Comparison of ENCODE assay signal across 11 mouse cellular contexts in genomic region chr13:51280388-51280753, GRCm38 (mm10).
DNase-seq lines count a peak whose midpoint lies in the region; ATAC-seq and TF ChIP-seq lines count a peak whose summit lies in the region.
"Had no signal": no experiment of that assay in that cellular context is flagged by ENCODE, and none has a peak within 500 bp of the region (broad histone marks: within the 10 kb centered on the region; RNA-seq: fewer than 3 reads in every experiment).

No protein-coding gene starts in this region.

- H3K27me3 ChIP-seq in forebrain, embryonic 10.5 days (ENCODE audit: poor library complexity, severe bottlenecking) = no peaks in the 10 kb centered on the region
- H3K27me3 ChIP-seq in forebrain, embryonic 13.5 days = no peaks in the 10 kb centered on the region
- H3K27me3 ChIP-seq in lung, embryonic 14.5 days (ENCODE audit: insufficient read depth, low read length) = no peaks in the 10 kb centered on the region
- H3K27me3 ChIP-seq in hindbrain, embryonic 12.5 days = no peaks in the 10 kb centered on the region
- H3K27me3 ChIP-seq in neural tube, embryonic 11.5 days (ENCODE audit: control insufficient read depth, insufficient read depth, low read length) = no peaks in the 10 kb centered on the region
- H3K27me3 ChIP-seq: liver, embryonic 15.5 days had no signal

- H3K9ac ChIP-seq in forebrain, embryonic 13.5 days = no peak overlapping the region
- no peak overlapping the region for H3K9ac ChIP-seq in lung, embryonic 14.5 days
- H3K9ac ChIP-seq in hindbrain, embryonic 12.5 days = no peak overlapping the region
- no peak overlapping the region for H3K9ac ChIP-seq in neural tube, embryonic 11.5 days (ENCODE audit: low read length)
- H3K9ac ChIP-seq: liver, embryonic 15.5 days had no signal

- no peak for TF ChIP-seq CTCF in lung, embryonic 14.5 days (IDR thresholded peaks at IDR 0.05; ENCODE audit: low read depth)

- no peak for ATAC-seq in forebrain, embryonic 13.5 days
- ATAC-seq in lung, embryonic 14.5 days (ENCODE audit: insufficient read depth) = peak; percentile 39
- ATAC-seq in hindbrain, embryonic 12.5 days (ENCODE audit: low FRiP score) = peak; percentile 72; the same call in 1 of the 2 replicates
- ATAC-seq in neural tube, embryonic 11.5 days (ENCODE audit: insufficient read depth, low FRiP score, low TSS enrichment) = no peak
- no peak for ATAC-seq in cerebellum, adult (ENCODE audit: insufficient number of reproducible peaks, low FRiP score, low TSS enrichment)
- ATAC-seq: forebrain, embryonic 14.5 days had no signal

- H3K36me3 ChIP-seq in forebrain, embryonic 10.5 days (replicated peaks) = no peaks in the 10 kb centered on the region
- H3K36me3 ChIP-seq in forebrain, embryonic 13.5 days (ENCODE audit: poor library complexity, severe bottlenecking) = no peaks in the 10 kb centered on the region
- H3K36me3 ChIP-seq in lung, embryonic 14.5 days (ENCODE audit: insufficient read depth) = no peaks in the 10 kb centered on the region
- H3K36me3 ChIP-seq in hindbrain, embryonic 12.5 days = no peaks in the 10 kb centered on the region
- H3K36me3 ChIP-seq in neural tube, embryonic 11.5 days (ENCODE audit: control insufficient read depth, insufficient read depth, low read length) = no peaks in the 10 kb centered on the region
- H3K36me3 ChIP-seq: liver, embryonic 15.5 days had no signal

- no peak overlapping the region for H3K4me3 ChIP-seq in forebrain, embryonic 10.5 days
- H3K4me3 ChIP-seq in forebrain, embryonic 13.5 days = no peak overlapping the region
- no peak overlapping the region for H3K4me3 ChIP-seq in lung, embryonic 14.5 days (ENCODE audit: low read depth, low read length)
- H3K4me3 ChIP-seq in hindbrain, embryonic 12.5 days = no peak overlapping the region
- no peak overlapping the region for H3K4me3 ChIP-seq in neural tube, embryonic 11.5 days (ENCODE audit: low read depth, low read length)
- H3K4me3 ChIP-seq: liver, embryonic 15.5 days had no signal

- no peak overlapping the region for H3K4me2 ChIP-seq in forebrain, embryonic 13.5 days
- H3K4me2 ChIP-seq in lung, embryonic 14.5 days = peak overlapping the region; percentile 35; the same call in 1 of the 2 replicates
- no peak overlapping the region for H3K4me2 ChIP-seq in hindbrain, embryonic 12.5 days (replicated peaks)
- no peak overlapping the region for H3K4me2 ChIP-seq in neural tube, embryonic 11.5 days (ENCODE audit: low read depth)
- H3K4me2 ChIP-seq: liver, embryonic 15.5 days had no signal

- WGBS in forebrain, embryonic 10.5 days = 64% methylated on average over 8 of the region's 8 CpGs
- WGBS in forebrain, embryonic 13.5 days = 80% methylated on average over 8 of the region's 8 CpGs
- 28% methylated on average over 8 of the region's 8 CpGs for WGBS in lung, embryonic 14.5 days
- 44% methylated on average over 8 of the region's 8 CpGs for WGBS in hindbrain, embryonic 12.5 days
- 45% methylated on average over 8 of the region's 8 CpGs for WGBS in neural tube, embryonic 11.5 days

- peaks cover 29% of the 10 kb centered on the region for H3K4me1 ChIP-seq in forebrain, embryonic 10.5 days
- peaks cover 11% of the 10 kb centered on the region for H3K4me1 ChIP-seq in forebrain, embryonic 13.5 days
- peaks cover 28% of the 10 kb centered on the region for H3K4me1 ChIP-seq in lung, embryonic 14.5 days (ENCODE audit: insufficient read depth)
- peaks cover 15% of the 10 kb centered on the region for H3K4me1 ChIP-seq in hindbrain, embryonic 12.5 days
- H3K4me1 ChIP-seq in neural tube, embryonic 11.5 days (ENCODE audit: control insufficient read depth, insufficient read depth, low read length) = peaks cover 4% of the 10 kb centered on the region; the same call in 1 of the 2 replicates
- H3K4me1 ChIP-seq: liver, embryonic 15.5 days had no signal

- peak overlapping the region; percentile 82 for H3K27ac ChIP-seq in forebrain, embryonic 10.5 days
- no peak overlapping the region for H3K27ac ChIP-seq in forebrain, embryonic 13.5 days
- H3K27ac ChIP-seq in lung, embryonic 14.5 days (ENCODE audit: low read depth) = peak overlapping the region; percentile 81
- H3K27ac ChIP-seq in hindbrain, embryonic 12.5 days = peak overlapping the region; percentile 76
- peak overlapping the region; percentile 63; the same call in 1 of the 2 replicates for H3K27ac ChIP-seq in neural tube, embryonic 11.5 days (ENCODE audit: low read depth, low read length)
- H3K27ac ChIP-seq: liver, embryonic 15.5 days had no signal

- peaks cover 7% of the 10 kb centered on the region; the same call in 1 of the 2 replicates for H3K9me3 ChIP-seq in forebrain, embryonic 10.5 days
- H3K9me3 ChIP-seq in forebrain, embryonic 13.5 days (replicated peaks) = no peaks in the 10 kb centered on the region
- no peaks in the 10 kb centered on the region for H3K9me3 ChIP-seq in lung, embryonic 14.5 days (ENCODE audit: low read depth, low read length)
- H3K9me3 ChIP-seq in hindbrain, embryonic 12.5 days (replicated peaks) = 0 out of 2 replicates have a peak, but pooled peaks cover 9% of the 10 kb centered on the region
- H3K9me3 ChIP-seq in neural tube, embryonic 11.5 days (ENCODE audit: control insufficient read depth, low read length) = no peaks in the 10 kb centered on the region

- peak; percentile 26 for DNase-seq in forebrain, embryonic 10.5 days (ENCODE audit: extremely low spot score, low spot score)
- no peak for DNase-seq in lung, embryonic 14.5 days
- DNase-seq in lung, postnatal 4 days = no peak
- peak; percentile 64 for DNase-seq in neural tube, embryonic 11.5 days (ENCODE audit: low spot score)
- no peak for DNase-seq in T-cell, adult 2 months (ENCODE audit: low spot score)
- DNase-seq: cerebellum, postnatal 14 days had no signal

Comparison
In these comparisons a context has a peak if more than half of its experiments do, and no peak if none do; other contexts are left out.
1. DNase-seq: peak in forebrain, embryonic 10.5 days (single experiment) and neural tube, embryonic 11.5 days (single experiment); none in lung, embryonic 14.5 days (single experiment), lung, postnatal 4 days (0 of 2) and T-cell, adult 2 months (single experiment).
2. ATAC-seq: peak in lung, embryonic 14.5 days (single experiment) and hindbrain, embryonic 12.5 days (single experiment); none in forebrain, embryonic 13.5 days (single experiment), neural tube, embryonic 11.5 days (single experiment) and cerebellum, adult (single experiment).